Mouse (Mus musculus): Measurements from ENCODE around the gene Aasdh. TPM values are rescaled to one million over a fixed set of nuclear protein-coding genes. Genes with fewer than 3 reads are reported as not detected.
A peak's percentile ranks its signal among the peaks of the same experiment; 100 is the strongest.

Gene Aasdh
- polyA plus RNA-seq, 1 experiment from 2014 or later, result 17.1 TPM

DNA sequence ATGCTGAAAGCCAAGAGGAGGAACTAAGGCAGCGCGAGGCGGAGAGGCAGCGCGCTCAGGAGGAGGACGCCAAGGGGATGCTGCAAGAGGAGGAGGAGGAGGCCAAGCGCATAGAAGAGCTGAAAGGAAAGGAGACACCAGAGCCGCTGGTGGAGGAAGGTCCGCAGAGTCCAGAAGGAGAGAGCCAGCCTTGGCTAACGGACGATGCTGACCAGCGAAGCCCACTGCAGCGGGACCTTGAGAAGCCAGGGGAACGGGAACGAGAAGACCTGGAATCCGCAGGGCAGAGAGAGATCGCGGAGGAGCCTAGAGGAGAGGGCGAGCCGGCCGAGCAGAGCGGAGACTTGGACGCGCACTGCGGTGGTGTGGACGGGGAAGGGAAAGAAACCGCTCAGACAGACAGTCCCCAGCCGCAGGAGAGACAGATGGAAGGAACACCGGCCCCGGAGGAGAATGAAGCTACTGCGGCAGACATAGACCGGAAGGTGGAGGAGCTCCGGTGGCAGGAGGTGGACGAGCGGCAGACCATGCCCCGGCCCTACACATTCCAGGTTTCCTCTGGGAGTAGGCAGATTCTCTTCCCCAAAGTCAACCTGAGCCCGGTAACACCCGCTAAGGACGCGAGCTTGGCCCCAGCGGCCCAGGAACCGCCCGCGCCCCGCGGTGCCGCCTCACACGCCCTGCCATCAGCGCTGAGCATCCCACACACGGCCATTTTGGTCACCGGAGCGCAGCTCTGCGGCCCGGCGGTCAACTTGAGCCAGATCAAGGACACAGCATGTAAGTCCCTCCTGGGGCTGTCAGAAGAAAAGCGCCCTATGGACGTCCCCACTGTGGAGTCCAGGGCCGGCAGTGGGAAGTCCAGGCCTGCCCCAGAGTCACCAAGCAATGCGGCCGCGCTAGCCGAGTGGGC, 48.0 kb downstream of the Aasdh start:
- Histone ChIP-seq H3K9ac (ENCODE audit: low read depth, low read length) (0 out of 2 replicates have a peak overlapping the region, but pooled peaks have one; percentile 6), H3K27ac (ENCODE audit: low read depth, low read length) (no peak overlapping the region), H3K36me3 (ENCODE audit: control insufficient read depth, insufficient read depth, low read length) (no peaks in the 10 kb centered on the region), H3K27me3 (replicated peaks; ENCODE audit: control insufficient read depth, insufficient read depth, low read length) (peaks cover 46% of the 10 kb centered on the region), H3K4me3 (ENCODE audit: low read depth, low read length) (peak overlapping the region; percentile 47), H3K4me1 (replicated peaks; ENCODE audit: control insufficient read depth, insufficient read depth, low read length) (peaks cover 6% of the 10 kb centered on the region; the same call in 1 of the 2 replicates), H3K9me3 (ENCODE audit: control insufficient read depth, low read length) (no peaks in the 10 kb centered on the region), H3K4me2 (peak overlapping the region; percentile 76)
- 6% methylated on average over 62 of the region's 62 CpGs for WGBS
- ATAC-seq (replicated peaks; ENCODE audit: low FRiP score) (peak; percentile 30; the same call in 1 of the 2 replicates), DNase-seq (ENCODE audit: low spot score) (peak; percentile 55)

DNA sequence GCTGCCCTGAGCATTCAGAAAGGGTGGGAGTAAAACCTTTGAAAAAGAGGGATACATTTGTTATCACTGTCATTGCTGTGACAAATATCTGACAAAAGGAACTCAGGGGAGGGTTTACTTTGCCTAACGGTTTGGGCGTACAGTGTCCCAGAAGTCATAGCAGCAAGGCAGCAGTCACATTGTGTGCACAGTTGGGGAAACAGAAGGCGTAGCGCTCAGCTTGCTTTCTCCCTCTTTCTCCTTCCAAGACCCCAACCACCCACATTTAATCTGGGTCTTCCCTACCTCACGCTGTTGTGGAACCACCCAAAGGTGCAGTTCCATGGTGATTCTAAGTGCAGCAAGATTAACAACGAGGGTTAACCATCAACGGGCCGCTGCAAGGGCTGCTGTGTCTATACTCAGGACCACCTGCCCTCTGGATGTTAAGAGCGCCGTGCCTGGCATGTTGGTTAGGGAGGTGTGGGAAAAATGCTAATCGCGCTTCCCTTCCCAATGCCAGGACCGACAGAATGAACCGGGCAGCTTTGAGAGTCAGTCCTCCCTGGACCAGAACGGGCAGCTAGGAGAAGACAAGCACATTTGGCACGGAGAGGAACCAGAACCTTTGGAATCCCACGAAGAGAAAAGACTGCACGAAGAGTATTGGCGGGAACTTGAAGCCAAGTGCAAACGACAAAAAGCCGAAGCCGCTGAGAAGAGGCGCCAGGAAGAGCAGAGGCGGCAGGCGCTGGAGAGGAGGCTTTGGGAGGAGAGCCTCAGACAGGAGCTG, 49.3 kb downstream of the Aasdh start:
- ATAC-seq (replicated peaks; ENCODE audit: low FRiP score) (no peak), DNase-seq (ENCODE audit: low spot score) (no peak)
- WGBS, result 19% methylated on average over 25 of the region's 25 CpGs
- Histone ChIP-seq H3K27ac (ENCODE audit: low read depth, low read length) (no peak overlapping the region), H3K4me1 (replicated peaks; ENCODE audit: control insufficient read depth, insufficient read depth, low read length) (peaks cover 6% of the 10 kb centered on the region; the same call in 1 of the 2 replicates), H3K9me3 (ENCODE audit: control insufficient read depth, low read length) (no peaks in the 10 kb centered on the region), H3K27me3 (replicated peaks; ENCODE audit: control insufficient read depth, insufficient read depth, low read length) (peaks cover 46% of the 10 kb centered on the region), H3K9ac (ENCODE audit: low read depth, low read length) (no peak overlapping the region), H3K4me2 (peak overlapping the region; percentile 76), H3K4me3 (ENCODE audit: low read depth, low read length) (peak overlapping the region; percentile 47), H3K36me3 (ENCODE audit: control insufficient read depth, insufficient read depth, low read length) (no peaks in the 10 kb centered on the region)

DNA sequence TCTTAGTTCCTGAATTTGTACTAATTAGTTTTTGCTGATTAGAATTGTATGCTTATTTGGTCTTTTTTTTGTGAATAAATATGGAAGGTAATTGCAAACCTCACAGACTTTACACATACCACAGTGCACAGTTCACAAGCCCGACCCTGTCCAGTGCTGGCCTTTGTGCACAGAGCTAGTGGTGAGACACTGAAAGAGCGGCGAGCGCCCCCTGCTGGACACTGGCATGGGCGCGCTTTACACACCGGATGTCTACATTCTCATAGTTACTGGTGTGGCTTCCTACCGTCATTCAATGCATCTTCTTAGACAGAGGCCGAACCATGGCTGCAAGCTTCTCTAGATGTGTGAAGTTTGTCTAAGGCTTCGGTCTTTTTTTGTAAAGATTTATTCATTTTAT, 51.8 kb downstream of the Aasdh start:
- Histone ChIP-seq H3K4me1 (replicated peaks; ENCODE audit: control insufficient read depth, insufficient read depth, low read length) (peaks cover 6% of the 10 kb centered on the region; the same call in 1 of the 2 replicates), H3K36me3 (ENCODE audit: control insufficient read depth, insufficient read depth, low read length) (no peaks in the 10 kb centered on the region), H3K9ac (ENCODE audit: low read depth, low read length) (no peak overlapping the region), H3K4me2 (no peak overlapping the region), H3K9me3 (ENCODE audit: control insufficient read depth, low read length) (no peaks in the 10 kb centered on the region), H3K4me3 (ENCODE audit: low read depth, low read length) (no peak overlapping the region), H3K27ac (ENCODE audit: low read depth, low read length) (no peak overlapping the region), H3K27me3 (replicated peaks; ENCODE audit: control insufficient read depth, insufficient read depth, low read length) (peaks cover 38% of the 10 kb centered on the region)
- ATAC-seq (replicated peaks; ENCODE audit: low FRiP score) (peak; percentile 78), DNase-seq (ENCODE audit: low spot score) (peak; percentile 85)
- 12% methylated on average over 10 of the region's 10 CpGs for WGBS

DNA sequence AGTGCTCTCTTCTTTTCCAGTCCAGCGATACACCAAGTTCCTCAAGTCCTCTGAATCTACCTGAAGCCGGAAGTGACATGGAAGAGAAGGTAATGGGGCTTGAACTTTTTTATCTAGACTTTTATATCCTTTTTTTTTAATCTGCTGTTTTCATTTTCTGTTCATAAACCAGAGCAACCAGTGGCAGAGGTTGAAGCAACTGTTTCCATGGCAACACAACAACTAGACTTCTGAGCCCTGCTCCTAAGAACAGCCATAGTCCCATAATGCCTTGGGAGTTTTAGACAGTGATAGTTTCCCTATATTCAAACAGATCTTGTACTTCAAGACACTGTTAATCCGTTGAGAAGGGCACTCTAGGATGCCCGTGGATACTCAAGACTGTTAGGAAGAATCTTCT, 54.0 kb downstream of the Aasdh start:
- 66% methylated on average over 4 of the region's 4 CpGs for WGBS
- H3K36me3 ChIP-seq (ENCODE audit: control insufficient read depth, insufficient read depth, low read length), result no peaks in the 10 kb centered on the region
- no peak overlapping the region for H3K27ac ChIP-seq (ENCODE audit: low read depth, low read length)
- H3K9me3 ChIP-seq (ENCODE audit: control insufficient read depth, low read length), result no peaks in the 10 kb centered on the region
- ATAC-seq (replicated peaks; ENCODE audit: low FRiP score) (no peak), DNase-seq (ENCODE audit: low spot score) (no peak)
- H3K4me1 ChIP-seq (replicated peaks; ENCODE audit: control insufficient read depth, insufficient read depth, low read length), result no peaks in the 10 kb centered on the region
- peaks cover 16% of the 10 kb centered on the region for H3K27me3 ChIP-seq (replicated peaks; ENCODE audit: control insufficient read depth, insufficient read depth, low read length)
- H3K4me3 ChIP-seq (ENCODE audit: low read depth, low read length), result no peak overlapping the region
- H3K9ac ChIP-seq (ENCODE audit: low read depth, low read length), result no peak overlapping the region
- H3K4me2 ChIP-seq, result no peak overlapping the region

DNA sequence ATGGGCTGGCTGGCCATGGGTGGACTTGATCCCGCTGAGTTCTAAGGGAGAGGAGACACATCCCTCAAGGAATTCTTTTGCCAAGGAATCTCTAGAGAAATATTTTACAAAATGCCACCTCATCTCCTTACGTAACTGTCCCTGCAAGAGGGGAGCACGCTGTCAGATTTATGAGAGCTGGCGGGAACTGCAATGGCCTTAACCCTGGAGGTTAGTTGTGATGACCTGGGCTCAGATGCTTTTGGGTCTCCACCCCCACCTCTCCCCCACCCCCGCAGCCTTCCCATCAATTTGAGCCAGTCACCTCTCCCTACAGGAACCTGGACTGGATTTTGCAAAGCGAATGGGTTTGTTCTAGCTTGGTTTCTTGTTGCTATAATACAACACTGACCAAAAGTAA, 58.2 kb downstream of the Aasdh start:
- Histone ChIP-seq H3K4me2 (no peak overlapping the region), H3K36me3 (ENCODE audit: control insufficient read depth, insufficient read depth, low read length) (no peaks in the 10 kb centered on the region), H3K9ac (ENCODE audit: low read depth, low read length) (no peak overlapping the region), H3K4me3 (ENCODE audit: low read depth, low read length) (no peak overlapping the region), H3K27me3 (replicated peaks; ENCODE audit: control insufficient read depth, insufficient read depth, low read length) (no peaks in the 10 kb centered on the region), H3K9me3 (ENCODE audit: control insufficient read depth, low read length) (no peaks in the 10 kb centered on the region), H3K4me1 (replicated peaks; ENCODE audit: control insufficient read depth, insufficient read depth, low read length) (no peaks in the 10 kb centered on the region), H3K27ac (ENCODE audit: low read depth, low read length) (no peak overlapping the region)
- 86% methylated on average over 6 of the region's 6 CpGs for WGBS
- DNase-seq (ENCODE audit: low spot score) (no peak), ATAC-seq (replicated peaks; ENCODE audit: low FRiP score) (no peak)

DNA sequence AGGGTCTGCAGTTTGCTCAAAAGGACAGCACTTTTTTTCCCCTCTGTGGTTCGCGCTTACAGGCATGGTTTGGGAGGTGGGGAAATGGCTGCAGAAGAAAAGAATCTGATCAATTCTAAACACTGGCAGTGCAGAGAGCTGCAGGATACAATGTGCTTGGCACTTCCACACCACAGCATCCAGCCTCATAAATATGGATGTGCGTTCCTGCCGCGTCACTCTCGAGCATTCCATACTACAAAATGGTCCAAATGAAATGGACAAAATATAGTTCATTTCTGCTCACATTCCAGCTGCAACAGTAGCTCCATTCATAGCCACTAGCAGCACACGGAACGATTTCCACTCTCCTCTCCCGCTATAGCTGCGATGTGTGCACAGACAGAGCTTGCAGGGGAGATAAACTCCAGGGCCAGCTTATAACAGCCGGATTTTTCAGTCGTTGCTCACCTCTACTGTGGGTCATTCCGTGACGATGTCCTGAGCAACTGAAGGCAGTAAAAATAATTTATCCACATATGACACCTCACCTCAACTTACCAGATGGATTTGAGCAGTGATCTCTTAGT, 60.6 kb downstream of the Aasdh start:
- H3K4me3 ChIP-seq (ENCODE audit: low read depth, low read length), result no peak overlapping the region
- no peaks in the 10 kb centered on the region for H3K4me1 ChIP-seq (replicated peaks; ENCODE audit: control insufficient read depth, insufficient read depth, low read length)
- H3K4me2 ChIP-seq, result no peak overlapping the region
- H3K36me3 ChIP-seq (ENCODE audit: control insufficient read depth, insufficient read depth, low read length), result no peaks in the 10 kb centered on the region
- ATAC-seq (replicated peaks; ENCODE audit: low FRiP score) (no peak), DNase-seq (ENCODE audit: low spot score) (no peak)
- 84% methylated on average over 14 of the region's 14 CpGs for WGBS
- no peak overlapping the region for H3K9ac ChIP-seq (ENCODE audit: low read depth, low read length)
- no peaks in the 10 kb centered on the region for H3K27me3 ChIP-seq (replicated peaks; ENCODE audit: control insufficient read depth, insufficient read depth, low read length)
- no peak overlapping the region for H3K27ac ChIP-seq (ENCODE audit: low read depth, low read length)
- no peaks in the 10 kb centered on the region for H3K9me3 ChIP-seq (ENCODE audit: control insufficient read depth, low read length)

DNA sequence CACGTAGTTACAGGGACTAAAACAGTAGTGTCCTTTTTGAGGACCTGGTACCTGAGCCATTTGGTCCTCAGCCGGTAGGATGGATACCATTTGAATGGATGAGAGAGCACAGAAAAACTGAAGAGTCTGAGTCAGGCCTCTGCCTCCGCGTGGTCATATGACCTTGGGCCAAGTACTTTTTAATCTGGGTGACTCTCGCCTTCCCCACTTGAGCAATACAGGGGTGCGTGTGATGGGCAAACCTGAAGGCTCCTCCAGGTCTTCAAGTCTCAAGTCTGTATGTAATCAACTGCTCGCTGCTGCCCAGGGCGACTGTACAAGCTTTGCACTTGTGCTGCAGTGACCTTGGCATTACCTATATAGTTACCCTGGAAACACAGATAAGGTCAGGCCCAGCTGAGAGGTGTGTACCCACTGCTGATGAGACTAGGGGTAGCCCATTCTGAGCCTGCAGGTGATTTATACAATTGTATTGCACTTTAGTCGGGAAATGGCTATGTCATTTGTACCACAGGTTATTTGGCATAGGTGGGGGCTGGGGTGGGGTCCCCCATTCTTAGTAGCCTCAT, 61.4 kb downstream of the Aasdh start:
- Histone ChIP-seq H3K27me3 (replicated peaks; ENCODE audit: control insufficient read depth, insufficient read depth, low read length) (no peaks in the 10 kb centered on the region), H3K27ac (ENCODE audit: low read depth, low read length) (no peak overlapping the region), H3K4me3 (ENCODE audit: low read depth, low read length) (no peak overlapping the region), H3K9ac (ENCODE audit: low read depth, low read length) (no peak overlapping the region), H3K4me1 (replicated peaks; ENCODE audit: control insufficient read depth, insufficient read depth, low read length) (no peaks in the 10 kb centered on the region), H3K36me3 (ENCODE audit: control insufficient read depth, insufficient read depth, low read length) (no peaks in the 10 kb centered on the region), H3K4me2 (no peak overlapping the region), H3K9me3 (ENCODE audit: control insufficient read depth, low read length) (no peaks in the 10 kb centered on the region)
- ATAC-seq (replicated peaks; ENCODE audit: low FRiP score) (no peak), DNase-seq (ENCODE audit: low spot score) (no peak)
- WGBS, result 82% methylated on average over 9 of the region's 9 CpGs

DNA sequence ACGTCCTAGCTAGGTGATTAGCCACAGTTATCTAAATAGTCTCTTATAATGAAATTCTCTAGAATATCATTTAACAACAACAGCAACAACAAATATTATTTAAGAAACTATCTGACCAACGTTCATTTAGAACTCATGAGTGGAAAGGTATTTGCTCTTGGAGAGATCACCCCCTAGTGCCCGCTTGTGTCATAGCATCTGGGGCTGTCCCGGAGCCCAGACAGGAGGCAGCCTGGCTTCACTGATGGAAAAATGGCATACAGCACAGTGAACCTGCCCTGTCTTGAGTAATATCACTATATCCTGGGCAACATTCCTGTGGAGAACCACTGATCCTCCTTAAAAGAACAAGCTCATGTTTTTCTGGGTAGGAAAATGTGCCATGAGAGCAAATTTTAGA, 61.9 kb downstream of the Aasdh start:
- Histone ChIP-seq H3K4me2 (no peak overlapping the region), H3K36me3 (ENCODE audit: control insufficient read depth, insufficient read depth, low read length) (no peaks in the 10 kb centered on the region), H3K9ac (ENCODE audit: low read depth, low read length) (no peak overlapping the region), H3K4me3 (ENCODE audit: low read depth, low read length) (no peak overlapping the region), H3K27me3 (replicated peaks; ENCODE audit: control insufficient read depth, insufficient read depth, low read length) (no peaks in the 10 kb centered on the region), H3K27ac (ENCODE audit: low read depth, low read length) (no peak overlapping the region), H3K9me3 (ENCODE audit: control insufficient read depth, low read length) (no peaks in the 10 kb centered on the region), H3K4me1 (replicated peaks; ENCODE audit: control insufficient read depth, insufficient read depth, low read length) (no peaks in the 10 kb centered on the region)
- no peak for ATAC-seq (replicated peaks; ENCODE audit: low FRiP score)
- DNase-seq (ENCODE audit: low spot score), result peak; percentile 59
- WGBS, result 20% methylated on average over 4 of the region's 4 CpGs
